Mouse (Mus musculus): ENCODE measurements at regions not wholly inside any gene's neighbourhood (a gene's known extent, or its start where the extent isn't known, plus 50 kb on each side); places are given as distances from the start of the nearest gene placed in this dataset.

DNA sequence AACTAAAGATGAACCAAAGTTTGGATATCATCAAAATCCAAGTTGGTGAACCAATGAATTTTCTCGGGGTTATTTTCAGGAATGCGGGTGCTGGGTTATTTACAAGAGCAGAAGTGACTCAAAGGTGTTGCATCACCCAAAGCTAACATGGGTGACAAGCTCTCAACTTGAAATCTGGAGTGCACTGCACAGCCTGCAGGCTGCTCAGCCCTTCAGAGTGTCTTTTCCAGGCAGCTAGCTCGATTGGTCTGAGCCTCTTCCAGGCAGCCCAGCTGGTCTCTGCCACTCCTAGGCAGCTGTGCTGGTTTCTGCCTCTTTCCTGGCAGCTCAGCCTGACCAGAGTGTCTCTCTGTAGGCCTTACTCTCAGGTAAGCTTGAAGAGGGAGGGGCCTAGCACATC, 251.9 kb upstream of the Gap43 start:
- TF ChIP-seq CTCF (conservative IDR thresholded peaks at IDR 0.05; ENCODE audit: low read length) (no peak), POU5F1 (IDR thresholded peaks at IDR 0.05; ENCODE audit: borderline replicate concordance, low read length) (no peak), NANOG (IDR thresholded peaks at IDR 0.05; ENCODE audit: borderline replicate concordance, low read length) (no peak)
